9 mouse cellular contexts compared by ENCODE assay signal in genomic region chr2:122146687-122147086, GRCm38 (mm10). TPM values are rescaled to one million over a fixed set of nuclear protein-coding genes. Genes with fewer than 3 reads are reported as not detected.
DNase-seq lines count a peak whose midpoint lies in the region; ATAC-seq and TF ChIP-seq lines count a peak whose summit lies in the region.
"Had no signal": no experiment of that assay in that cellular context is flagged by ENCODE, and none has a peak within 500 bp of the region (broad histone marks: within the 10 kb centered on the region; RNA-seq: fewer than 3 reads in every experiment).

No protein-coding gene starts in this region.

- ATAC-seq in forebrain, embryonic 14.5 days = no peak
- no peak for ATAC-seq in stomach, postnatal 0 days (ENCODE audit: low FRiP score, low TSS enrichment)

- no peaks in the 10 kb centered on the region for H3K36me3 ChIP-seq in forebrain, embryonic 14.5 days (ENCODE audit: control insufficient read depth, insufficient read depth, low read length)
- peaks cover 6% of the 10 kb centered on the region for H3K36me3 ChIP-seq in forebrain, embryonic 10.5 days (replicated peaks)
- H3K36me3 ChIP-seq in stomach, postnatal 0 days (ENCODE audit: control insufficient read depth, insufficient read depth, low read length) = no peaks in the 10 kb centered on the region
- H3K36me3 ChIP-seq: embryonic facial prominence, embryonic 15.5 days had no signal

- H3K9ac ChIP-seq in forebrain, embryonic 14.5 days (ENCODE audit: low read length) = no peak overlapping the region
- no peak overlapping the region for H3K9ac ChIP-seq in stomach, postnatal 0 days (ENCODE audit: low read length)
- H3K9ac ChIP-seq: embryonic facial prominence, embryonic 15.5 days had no signal

- no peaks in the 10 kb centered on the region for H3K27me3 ChIP-seq in forebrain, embryonic 14.5 days (replicated peaks; ENCODE audit: control insufficient read depth, insufficient read depth, low read length)
- peaks cover 12% of the 10 kb centered on the region for H3K27me3 ChIP-seq in forebrain, embryonic 10.5 days (ENCODE audit: poor library complexity, severe bottlenecking)
- H3K27me3 ChIP-seq in stomach, postnatal 0 days (ENCODE audit: control insufficient read depth, insufficient read depth, low read length) = no peaks in the 10 kb centered on the region
- H3K27me3 ChIP-seq: embryonic facial prominence, embryonic 15.5 days had no signal

- no peaks in the 10 kb centered on the region for H3K4me1 ChIP-seq in forebrain, embryonic 14.5 days (ENCODE audit: control insufficient read depth, insufficient read depth, low read length)
- peaks cover 19% of the 10 kb centered on the region for H3K4me1 ChIP-seq in forebrain, embryonic 10.5 days
- H3K4me1 ChIP-seq in stomach, postnatal 0 days (replicated peaks; ENCODE audit: control insufficient read depth, insufficient read depth) = no peaks in the 10 kb centered on the region

- TF ChIP-seq EP300 in stomach, postnatal 0 days (optimal IDR thresholded peaks at IDR 0.05) = no peak

- no peak overlapping the region for H3K4me2 ChIP-seq in forebrain, embryonic 14.5 days (ENCODE audit: low read length)
- H3K4me2 ChIP-seq in stomach, postnatal 0 days (replicated peaks; ENCODE audit: low read depth) = peak overlapping the region; percentile 51; the same call in 1 of the 2 replicates

- no peaks in the 10 kb centered on the region for H3K9me3 ChIP-seq in forebrain, embryonic 14.5 days (replicated peaks; ENCODE audit: control insufficient read depth, low read length)
- H3K9me3 ChIP-seq in forebrain, embryonic 10.5 days = no peaks in the 10 kb centered on the region
- no peaks in the 10 kb centered on the region for H3K9me3 ChIP-seq in stomach, postnatal 0 days (ENCODE audit: control insufficient read depth, low read length)
- H3K9me3 ChIP-seq: embryonic facial prominence, embryonic 15.5 days had no signal

- DNase-seq in forebrain, embryonic 14.5 days (ENCODE audit: low spot score) = peak; percentile 6
- DNase-seq in forebrain, embryonic 10.5 days (ENCODE audit: extremely low spot score, low spot score) = no peak
- DNase-seq in right cerebral cortex, postnatal 10 days (ENCODE audit: low spot score in 2 of 2) = peak; percentile 42 to 47
- no peak for DNase-seq in right cerebral cortex, postnatal 36 days (ENCODE audit: low spot score in 2 of 2)
- peak; percentile 22 for DNase-seq in kidney, postnatal 14 days
- no peak for DNase-seq in stomach, postnatal 0 days (ENCODE audit: low spot score)
- DNase-seq in embryo, embryonic 10 days (ENCODE audit: low spot score) = no peak
- no peak for DNase-seq in frontal cortex, postnatal 36 days (ENCODE audit: low spot score in 2 of 2)

- WGBS in forebrain, embryonic 14.5 days = 66% methylated on average over 6 of the region's 6 CpGs
- 86% methylated on average over 6 of the region's 6 CpGs for WGBS in forebrain, embryonic 10.5 days
- WGBS in stomach, postnatal 0 days = 62% methylated on average over 6 of the region's 6 CpGs

- TF ChIP-seq CTCF in stomach, postnatal 0 days (IDR thresholded peaks at IDR 0.05; ENCODE audit: low read depth) = no peak

- no peak overlapping the region for H3K4me3 ChIP-seq in forebrain, embryonic 14.5 days (ENCODE audit: low read depth, low read length)
- H3K4me3 ChIP-seq in forebrain, embryonic 10.5 days = no peak overlapping the region
- H3K4me3 ChIP-seq in stomach, postnatal 0 days (ENCODE audit: low read depth, low read length) = no peak overlapping the region

- no peak overlapping the region for H3K27ac ChIP-seq in forebrain, embryonic 14.5 days (ENCODE audit: low read depth, low read length)
- H3K27ac ChIP-seq in forebrain, embryonic 10.5 days = no peak overlapping the region
- peak overlapping the region; percentile 30; the same call in 1 of the 2 replicates for H3K27ac ChIP-seq in stomach, postnatal 0 days (replicated peaks)
- H3K27ac ChIP-seq: embryonic facial prominence, embryonic 15.5 days had no signal

RNA-seq across cellular contexts. Expression of gene B2m, which starts 0.8 kb away (rescaled TPM):
- 89.8 and 92.2 TPM in 2 replicates for polyA plus RNA-seq in forebrain, embryonic 14.5 days (2014; fragmentation: Nextera tagmentation; extraction: Ambion mirVana)
- polyA plus RNA-seq in forebrain, embryonic 10.5 days (2016; fragmentation: Nextera tagmentation; extraction: Ambion mirVana) = 89.2 and 89.5 TPM in 2 replicates
- 445 and 475 TPM in 2 replicates for polyA plus RNA-seq in stomach, postnatal 0 days (2015; fragmentation: Nextera tagmentation; extraction: Ambion mirVana)

RNA-seq across cellular contexts. Expression of gene Trim69, which starts 13.8 kb away (rescaled TPM):
- not detected in 2 replicates for polyA plus RNA-seq in forebrain, embryonic 14.5 days (2014; fragmentation: Nextera tagmentation; extraction: Ambion mirVana)
- polyA plus RNA-seq in forebrain, embryonic 10.5 days (2016; fragmentation: Nextera tagmentation; extraction: Ambion mirVana) = 0.09 TPM in 1 of 2 replicates, not detected in the other
- 0.05 TPM in 1 of 2 replicates, not detected in the other for polyA plus RNA-seq in stomach, postnatal 0 days (2015; fragmentation: Nextera tagmentation; extraction: Ambion mirVana)
- polyA plus RNA-seq: embryonic facial prominence, embryonic 15.5 days had no signal

RNA-seq across cellular contexts. Expression of gene Spg11, which starts 28.5 kb away (rescaled TPM):
- 8.2 and 9.6 TPM in 2 replicates for polyA plus RNA-seq in forebrain, embryonic 14.5 days (2014; fragmentation: Nextera tagmentation; extraction: Ambion mirVana)
- polyA plus RNA-seq in forebrain, embryonic 10.5 days (2016; fragmentation: Nextera tagmentation; extraction: Ambion mirVana) = 13.5 and 13.6 TPM in 2 replicates
- 2.7 and 3.2 TPM in 2 replicates for polyA plus RNA-seq in stomach, postnatal 0 days (2015; fragmentation: Nextera tagmentation; extraction: Ambion mirVana)

RNA-seq across cellular contexts. Expression of gene Patl2, which starts 39.3 kb away (rescaled TPM):
- polyA plus RNA-seq in forebrain, embryonic 14.5 days (2014; fragmentation: Nextera tagmentation; extraction: Ambion mirVana) = not detected in 2 replicates
- not detected in 2 replicates for polyA plus RNA-seq in forebrain, embryonic 10.5 days (2016; fragmentation: Nextera tagmentation; extraction: Ambion mirVana)
- polyA plus RNA-seq in stomach, postnatal 0 days (2015; fragmentation: Nextera tagmentation; extraction: Ambion mirVana) = not detected in 2 replicates

RNA-seq across cellular contexts. Expression of gene Terb2, which starts 39.4 kb away (rescaled TPM):
- not detected in 2 replicates for polyA plus RNA-seq in forebrain, embryonic 14.5 days (2014; fragmentation: Nextera tagmentation; extraction: Ambion mirVana)
- polyA plus RNA-seq in forebrain, embryonic 10.5 days (2016; fragmentation: Nextera tagmentation; extraction: Ambion mirVana) = not detected in 2 replicates
- polyA plus RNA-seq in stomach, postnatal 0 days (2015; fragmentation: Nextera tagmentation; extraction: Ambion mirVana) = not detected in 2 replicates
- polyA plus RNA-seq: embryonic facial prominence, embryonic 15.5 days had no signal

Comparison
In these comparisons a context has a peak if more than half of its experiments do, and no peak if none do; other contexts are left out.
1. DNase-seq: peak in forebrain, embryonic 14.5 days (single experiment), right cerebral cortex, postnatal 10 days (2 of 2) and kidney, postnatal 14 days (single experiment); none in forebrain, embryonic 10.5 days (single experiment), right cerebral cortex, postnatal 36 days (0 of 2), stomach, postnatal 0 days (single experiment), embryo, embryonic 10 days (single experiment) and frontal cortex, postnatal 36 days (0 of 2).